Mouse (Mus musculus) heart, adult 2 months (tissue): ENCODE results near the gene Med13. TPM values are rescaled to one million over a fixed set of nuclear protein-coding genes. Genes with fewer than 3 reads are reported as not detected.

Source experiments
- DNase-seq, 2 experiments: peaks; one replicate each; pipeline ENCODE4 v3.0.0; 2021
- H3K27ac ChIP-seq: fragments of 200-600 bp; 2 replicates; pipeline ENCODE4 v1.8.1; 2022
- H3K27me3 ChIP-seq: fragments of 200-500 bp; 2 replicates; pipeline ENCODE4 v1.6.1; 2012; ENCODE audit warnings: mild to moderate bottlenecking, low read length, inconsistent platforms, mixed read lengths; ENCODE audit not compliant: control insufficient read depth, insufficient read depth
- H3K36me3 ChIP-seq: fragments of 200-500 bp; 2 replicates; pipeline ENCODE4 v1.6.1; 2012; ENCODE audit warnings: low read length, inconsistent platforms; ENCODE audit not compliant: control insufficient read depth, insufficient read depth
- H3K4me1 ChIP-seq: fragments of 200-500 bp; 2 replicates; pipeline ENCODE4 v1.6.1; 2011; ENCODE audit warnings: low read length; ENCODE audit not compliant: control insufficient read depth, insufficient read depth
- H3K4me3 ChIP-seq: fragments of 200-600 bp; 2 replicates; pipeline ENCODE4 v1.8.1; 2022
- H3K79me2 ChIP-seq: fragments of 200-500 bp; replicated peaks from 2 replicates; pipeline ENCODE4 v1.6.1; 2012; ENCODE audit warnings: mild to moderate bottlenecking, inconsistent platforms, low read length, moderate library complexity, mixed read lengths; ENCODE audit not compliant: control insufficient read depth, insufficient read depth
- H3K9ac ChIP-seq: fragments of 200-500 bp; 2 replicates; pipeline ENCODE4 v1.6.1; 2012; ENCODE audit warnings: low read depth, mild to moderate bottlenecking, control low read depth, inconsistent platforms, low read length, mixed read lengths
- CTCF ChIP-seq: fragments of 200-600 bp; IDR thresholded peaks from 2 replicates; pipeline ENCODE4 v1.8.1; 2022; ENCODE audit warnings: antibody characterized with exemption, mild to moderate bottlenecking, moderate library complexity
- EP300 ChIP-seq: fragments of 200-500 bp; IDR thresholded peaks from 2 replicates; pipeline ENCODE4 v1.6.1; 2011; ENCODE audit warnings: low read depth, low read length, control low read depth; ENCODE audit not compliant: insufficient read depth
- POLR2A ChIP-seq: fragments of 200-500 bp; IDR thresholded peaks from 2 replicates; pipeline ENCODE4 v1.6.1; 2011; ENCODE audit warnings: mild to moderate bottlenecking, low read depth, low read length, control low read depth; ENCODE audit not compliant: insufficient read depth
- WGBS: fragments of 180-500 bp; shearing (Covaris S2); methylation state at CpG from one replicate; pipeline ENCODE4 v1.1.7; 2018; 5-methylcytosine and 5-hydroxymethylcytosine counted together
- intact Hi-C: fragments of 180-260 bp; cut with DNase I; formaldehyde crosslinking; loops from one replicate; pipeline ENCODE4 v1.15.1; 2025
- polyA plus RNA-seq: library from polyadenylated mRNA; depleted of rRNA; stranded (reverse); fragments of >200 nt; gene quantifications from 2 replicates; pipeline ENCODE4 v1.2.3, GENCODE M21; 2012
- total RNA-seq, 2 experiments: library from RNA; stranded (reverse); gene quantifications; 2 replicates each; pipeline ENCODE4 v1.2.3; 2021

Gene Med13
- total and polyA plus RNA-seq, 3 experiments = 15.9 to 36.6 (median 32.2) TPM

- H3K4me1 ChIP-seq = peaks cover 2% of the 10 kb centered on the region; the same call in 1 of the 2 replicates
Observed at GRCm38 (mm10) chr11:86396518-86396917, 39.1 kb upstream of the Med13 start.

GRCm38 (mm10) chr11:86395513-86396125 lies 38.2 kb upstream of the Med13 start:
- no peak overlapping the region for H3K9ac ChIP-seq
- intact Hi-C loops = no loop called here
- H3K4me3 ChIP-seq = no peak overlapping the region
- TF ChIP-seq CTCF (peak; percentile 55), EP300 (no peak), POLR2A (no peak)
- peak; percentile 49 to 62 for DNase-seq
- no peaks in the 10 kb centered on the region for H3K79me2 ChIP-seq
- no peak overlapping the region for H3K27ac ChIP-seq
- WGBS = 9% methylated on average over 9 of the region's 9 CpGs
- H3K4me1 ChIP-seq = peaks cover 2% of the 10 kb centered on the region; the same call in 1 of the 2 replicates
- H3K36me3 ChIP-seq = no peaks in the 10 kb centered on the region
- H3K27me3 ChIP-seq = no peaks in the 10 kb centered on the region

More at GRCm38 (mm10) chr11:86396518-86396917, 39.1 kb upstream of the Med13 start:
- H3K79me2 ChIP-seq = no peaks in the 10 kb centered on the region
- no peaks in the 10 kb centered on the region for H3K36me3 ChIP-seq
- H3K27me3 ChIP-seq = no peaks in the 10 kb centered on the region
- H3K27ac ChIP-seq = no peak overlapping the region
- 74% methylated on average over 2 of the region's 2 CpGs for WGBS
- no peak overlapping the region for H3K4me3 ChIP-seq
- intact Hi-C loops = no loop called here
- no peak for TF ChIP-seq CTCF
- TF ChIP-seq EP300 = no peak
- TF ChIP-seq POLR2A = no peak
- DNase-seq = no peak
- H3K9ac ChIP-seq = no peak overlapping the region

- Histone ChIP-seq H3K27me3 (no peaks in the 10 kb centered on the region), H3K4me3 (no peak overlapping the region), H3K4me1 (peaks cover 2% of the 10 kb centered on the region; the same call in 1 of the 2 replicates), H3K9ac (no peak overlapping the region), H3K27ac (no peak overlapping the region), H3K79me2 (no peaks in the 10 kb centered on the region), H3K36me3 (no peaks in the 10 kb centered on the region)
- no peak for DNase-seq
- intact Hi-C loops = no loop called here
- WGBS = 93% methylated on average over 4 of the region's 4 CpGs
- TF ChIP-seq EP300 (no peak), CTCF (no peak), POLR2A (no peak)
Observed at GRCm38 (mm10) chr11:86395100-86395499, 37.7 kb upstream of the Med13 start.

- no peak for DNase-seq
- intact Hi-C loops = no loop called here
- WGBS = 76% methylated on average over 7 of the region's 7 CpGs
- no peak overlapping the region for H3K4me3 ChIP-seq
- H3K79me2 ChIP-seq = no peaks in the 10 kb centered on the region
- H3K27ac ChIP-seq = no peak overlapping the region
- no peaks in the 10 kb centered on the region for H3K36me3 ChIP-seq
- no peak overlapping the region for H3K9ac ChIP-seq
- TF ChIP-seq CTCF (no peak), EP300 (no peak), POLR2A (no peak)
- no peaks in the 10 kb centered on the region for H3K27me3 ChIP-seq
- peaks cover 2% of the 10 kb centered on the region; the same call in 1 of the 2 replicates for H3K4me1 ChIP-seq
Observed at GRCm38 (mm10) chr11:86391687-86392086, 34.3 kb upstream of the Med13 start.

GRCm38 (mm10) chr11:86390308-86390707 lies 32.9 kb upstream of the Med13 start:
- WGBS = 70% methylated on average over 1 of the region's 1 CpGs
- H3K79me2 ChIP-seq = no peaks in the 10 kb centered on the region

GRCm38 (mm10) chr11:86389506-86389905 lies 32.1 kb upstream of the Med13 start:
- intact Hi-C loops = no loop called here
- Histone ChIP-seq H3K27ac (no peak overlapping the region), H3K4me3 (no peak overlapping the region), H3K27me3 (no peaks in the 10 kb centered on the region), H3K4me1 (no peaks in the 10 kb centered on the region), H3K36me3 (no peaks in the 10 kb centered on the region), H3K9ac (no peak overlapping the region), H3K79me2 (no peaks in the 10 kb centered on the region)
- no peak for DNase-seq
- no peak for TF ChIP-seq EP300
- WGBS = 70% methylated on average over 4 of the region's 4 CpGs

More at GRCm38 (mm10) chr11:86390308-86390707, 32.9 kb upstream of the Med13 start:
- Histone ChIP-seq H3K36me3 (no peaks in the 10 kb centered on the region), H3K27me3 (no peaks in the 10 kb centered on the region), H3K4me1 (no peaks in the 10 kb centered on the region), H3K9ac (no peak overlapping the region), H3K4me3 (no peak overlapping the region), H3K27ac (no peak overlapping the region)
- no peak for TF ChIP-seq EP300
- no peak for TF ChIP-seq CTCF
- TF ChIP-seq POLR2A = no peak
- intact Hi-C loops = no loop called here
- DNase-seq = no peak
